Mouse (Mus musculus) spleen, adult 2 months (tissue): ENCODE data around the gene Gabbr2.

Experiments
- CTCF ChIP-seq: fragments of 200-500 bp; IDR thresholded peaks from 2 replicates; pipeline ENCODE4 v1.5.1; 2011; ENCODE audit warnings: mild to moderate bottlenecking, inconsistent platforms; ENCODE audit not compliant: insufficient read depth, insufficient read length, insufficient replicate concordance; ENCODE audit errors: extremely low read depth
- POLR2A ChIP-seq: fragments of 200-500 bp; IDR thresholded peaks from 2 replicates; pipeline ENCODE4 v1.6.1; 2011; ENCODE audit warnings: low read depth, low read length, inconsistent platforms

DNA sequence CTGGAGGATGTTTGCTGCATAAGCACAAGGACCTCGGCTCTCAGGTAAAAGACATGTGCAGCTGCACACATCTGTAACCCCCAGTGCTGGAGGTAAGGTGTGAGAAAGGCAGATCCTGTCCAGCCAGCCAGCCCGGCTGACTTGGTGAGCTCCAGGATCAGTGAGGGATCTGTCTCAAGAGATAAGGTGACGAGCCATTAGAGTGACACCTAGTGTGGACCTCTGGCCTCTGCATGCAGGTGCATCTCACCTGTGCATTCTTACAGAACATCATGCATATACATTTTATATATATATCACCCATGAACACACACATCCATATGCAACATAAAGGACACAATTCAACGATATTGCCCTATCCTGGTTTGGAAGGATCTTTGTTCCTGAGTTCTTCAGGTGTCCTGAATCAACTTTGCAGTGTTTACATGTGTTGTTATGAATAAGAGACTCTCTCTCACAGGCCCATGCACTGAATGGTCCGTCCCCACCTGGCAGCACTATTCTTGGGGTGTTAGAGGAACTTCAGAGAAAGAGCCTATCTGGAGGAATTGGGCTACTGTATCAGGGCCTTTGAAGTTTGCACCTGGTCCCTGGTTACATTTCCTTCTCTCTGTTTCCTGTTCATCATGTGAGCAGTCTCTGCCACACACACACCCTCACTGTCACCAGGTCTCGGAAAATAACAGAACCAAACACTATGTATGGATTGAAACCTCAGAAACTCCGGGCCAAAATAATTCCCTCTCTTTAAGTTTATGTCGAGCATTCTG is 9.1 kb upstream of the Gabbr2 start:
- TF ChIP-seq CTCF (no peak), POLR2A (no peak)
